Mouse (Mus musculus) fibroblast of lung, adult 2 months (primary cell): ENCODE measurements around the gene Nphs1.

Experiments
- DNase-seq: peaks from one replicate; pipeline ENCODE4 v3.0.0-alpha.2; 2011; ENCODE audit warnings: low read depth

Nphs1 gene

DNA sequence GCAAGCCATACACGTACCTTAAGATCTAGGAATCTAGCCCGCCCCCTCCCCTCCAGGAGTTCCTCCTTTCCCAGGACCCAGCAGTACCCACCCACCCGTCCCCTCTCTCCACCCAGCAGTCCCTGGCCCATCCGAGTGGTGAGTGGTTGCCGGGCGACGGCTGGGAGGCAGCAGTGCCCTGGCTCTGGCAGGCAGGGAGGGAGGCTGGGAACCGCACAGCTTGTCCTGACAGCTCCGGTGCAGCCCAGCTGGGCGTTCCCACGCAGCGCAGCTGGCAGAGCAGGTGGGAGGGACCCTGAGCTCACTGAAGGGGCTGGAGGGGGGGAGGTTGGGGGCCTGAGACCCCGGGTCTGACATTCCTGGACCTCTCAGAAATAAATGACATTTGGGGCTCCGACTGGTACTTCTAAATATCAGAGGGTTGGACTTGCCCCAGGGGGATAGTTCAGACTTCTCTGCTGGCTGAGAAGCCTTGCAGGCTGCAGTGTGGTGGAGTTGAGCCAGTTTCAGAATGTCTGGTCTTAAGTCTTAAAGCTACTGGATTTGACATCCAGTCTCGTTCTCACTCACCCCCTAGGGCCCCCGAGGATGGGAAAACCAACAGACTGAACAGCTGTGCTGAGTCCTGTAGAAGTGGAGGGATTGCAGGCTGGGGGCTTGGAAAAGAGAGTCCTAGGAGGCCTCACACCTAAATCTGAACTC is at the start of gene Nphs1, which contains the start of gene Kirrel2:
Nphs1 (plus strand) TSS at position 687 of the 702 bp plus-strand sequence.
Kirrel2 (minus strand) TSS at position 62 of the 702 bp plus-strand sequence.
- DNase-seq: no peak

DNA sequence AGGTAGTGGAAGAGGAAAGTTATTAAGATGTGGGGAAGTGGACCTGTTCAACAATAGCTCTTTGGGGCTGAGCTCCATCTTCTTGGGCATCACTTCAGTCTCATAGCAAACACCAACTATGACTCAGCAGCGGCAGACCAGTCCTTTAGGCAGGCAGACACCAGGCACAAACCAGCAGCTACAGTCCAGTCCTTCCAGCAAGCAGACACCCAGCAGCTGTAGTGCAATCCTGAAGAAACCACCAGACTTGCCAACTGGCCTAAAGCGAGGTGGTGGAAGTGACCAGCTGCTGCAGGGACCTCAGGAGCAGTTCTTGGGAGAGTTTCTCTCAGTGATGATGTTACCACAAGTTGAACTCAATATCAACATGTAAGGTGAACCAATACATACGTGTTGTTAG is 49.5 kb upstream of the Nphs1 start:
- no peak for DNase-seq

DNA sequence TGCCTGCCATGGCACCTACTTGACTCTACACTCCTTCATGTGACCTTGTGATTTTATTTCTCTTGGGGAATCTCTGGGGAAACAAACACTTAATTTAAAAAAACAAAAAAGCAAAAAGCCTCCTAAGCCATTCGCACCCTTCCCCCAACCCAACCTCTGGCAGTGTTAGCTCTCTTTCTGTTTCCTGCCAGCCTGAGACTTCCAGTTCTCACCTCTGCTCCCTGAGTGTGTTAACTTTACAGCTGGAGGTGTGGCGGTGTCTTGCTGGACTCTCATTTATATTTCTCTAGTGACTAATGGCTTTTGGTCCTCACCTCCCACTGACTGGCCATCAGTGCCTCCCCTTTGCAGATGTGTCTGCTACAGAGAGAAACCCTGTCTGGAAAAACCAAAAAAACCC is 48.3 kb upstream of the Nphs1 start:
- DNase-seq: no peak

DNA sequence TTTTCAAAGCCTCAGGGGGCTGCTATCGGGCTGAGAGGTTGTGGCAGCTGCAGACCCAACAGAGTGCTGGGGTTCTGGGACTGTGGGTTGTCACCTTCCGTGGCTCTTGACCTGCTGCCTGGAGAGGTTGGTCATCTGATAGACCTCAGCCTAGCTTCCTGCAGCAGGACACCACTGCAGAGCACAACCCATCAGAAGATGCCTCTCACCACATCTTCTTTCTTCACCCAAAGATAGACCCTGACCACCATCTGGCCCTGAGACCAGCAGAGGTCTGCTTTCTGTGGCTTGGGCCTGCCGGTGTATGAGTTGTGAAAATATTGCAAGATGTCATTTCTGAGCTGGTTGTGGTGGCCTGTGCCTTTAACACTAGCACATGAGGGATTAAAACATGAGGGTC is 47.1 kb upstream of the Nphs1 start:
- DNase-seq: no peak

DNA sequence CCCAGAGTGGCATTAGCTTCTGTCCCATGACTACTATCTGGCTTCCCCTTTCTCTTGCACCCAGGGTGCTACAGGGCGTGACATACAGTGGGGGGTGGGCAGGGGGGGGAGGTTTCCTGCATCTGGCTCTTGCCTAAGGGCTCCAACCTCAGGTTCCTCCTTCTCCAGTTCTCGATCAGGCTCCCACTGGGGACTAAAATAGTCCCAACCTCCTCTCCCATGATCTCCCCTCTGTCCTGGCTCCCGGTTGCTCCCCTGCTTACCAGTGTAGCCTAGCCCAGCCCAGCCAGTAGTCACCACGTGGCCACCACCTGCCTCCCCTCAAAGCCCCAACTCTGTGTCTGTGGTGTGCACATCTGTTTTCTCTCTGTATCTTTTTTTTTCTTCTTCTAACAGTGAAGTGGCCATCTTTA is 45.4 kb upstream of the Nphs1 start:
- no peak for DNase-seq

DNA sequence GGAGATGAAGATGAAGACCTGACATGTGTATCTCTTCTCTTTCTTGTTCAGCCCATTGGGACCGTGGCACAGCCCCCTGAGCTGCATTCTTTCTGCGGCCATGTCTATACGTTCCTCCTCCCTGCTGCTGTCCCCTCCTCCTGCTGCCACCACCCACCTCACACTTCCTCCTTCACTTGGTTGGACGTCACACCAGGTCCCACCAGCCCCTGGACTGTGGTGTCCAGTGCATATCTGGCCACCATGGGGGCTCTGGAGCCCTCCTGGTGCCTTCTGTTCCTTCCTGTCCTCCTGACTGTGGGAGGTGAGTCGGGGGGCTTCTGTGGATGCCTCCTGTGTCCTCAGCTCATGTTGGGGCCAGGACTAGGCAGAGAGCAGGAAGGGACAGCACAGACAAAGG is 44.5 kb upstream of the Nphs1 start, which contains the start of gene Tyrobp:
Tyrobp (plus strand) TSS at position 165 of the 400 bp plus-strand sequence.
- DNase-seq: no peak

DNA sequence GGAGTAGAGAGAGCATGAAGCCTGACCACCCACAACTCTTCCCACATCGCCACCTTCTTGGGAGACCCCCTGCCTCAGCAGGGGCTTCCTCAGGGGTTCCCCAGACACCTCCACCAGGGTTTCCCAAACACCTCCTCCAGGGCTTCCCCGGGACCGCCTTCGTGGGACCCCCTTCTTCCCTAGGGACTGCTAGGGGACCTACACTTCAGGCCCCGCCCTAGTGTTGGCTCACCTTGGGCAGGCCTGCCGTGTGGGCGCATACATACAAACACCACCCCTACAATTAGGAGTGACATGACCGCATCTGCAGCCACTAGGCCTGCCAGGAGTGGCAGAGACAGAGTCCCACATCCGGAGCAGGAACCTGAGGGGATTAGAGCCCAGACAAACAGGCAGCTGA is 40.3 kb upstream of the Nphs1 start:
- no peak for DNase-seq

DNA sequence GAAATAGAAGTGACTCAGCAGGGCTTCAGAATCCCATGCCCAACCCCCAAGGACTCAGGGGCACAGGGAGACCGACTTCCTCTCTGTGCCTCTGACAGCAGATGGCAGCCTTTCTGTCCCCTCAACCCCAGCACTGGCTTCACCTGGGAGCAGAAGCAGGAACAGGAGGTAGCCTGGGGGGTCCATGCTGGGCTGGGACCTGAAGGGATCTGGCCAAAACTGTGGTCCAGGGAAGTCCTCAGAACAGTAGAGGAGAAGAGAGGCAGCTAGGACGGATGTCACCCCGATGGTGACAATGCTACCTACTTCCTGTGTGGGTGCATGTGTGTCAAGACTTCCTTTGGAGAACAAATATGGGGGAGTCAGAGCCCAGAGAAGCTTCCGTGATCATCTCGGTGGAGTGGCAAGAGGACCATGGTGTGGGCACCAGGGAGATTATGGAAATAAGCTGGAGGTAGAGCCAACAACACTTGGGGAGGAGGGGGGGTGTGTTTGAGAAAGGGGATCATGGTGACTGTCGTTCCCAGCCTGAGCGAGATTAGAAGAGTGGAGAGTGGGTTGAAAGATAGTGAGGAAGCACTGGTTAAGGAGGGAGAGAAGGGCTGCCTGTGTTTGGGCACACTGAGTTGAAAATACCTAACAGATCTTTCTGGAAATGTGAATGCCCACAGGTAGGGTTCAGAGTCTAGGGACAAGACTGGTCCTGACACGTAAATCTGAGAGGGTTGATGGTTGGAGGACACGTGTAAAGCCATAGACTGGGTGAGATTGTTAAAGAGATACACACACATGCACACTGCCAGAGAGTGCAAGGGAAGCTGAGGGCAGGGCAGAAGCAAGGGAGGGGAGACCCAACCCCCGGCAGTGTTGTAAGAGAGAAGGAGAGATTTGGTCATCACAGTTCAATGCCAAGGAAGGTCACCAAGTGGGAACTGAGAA is 38.3 kb upstream of the Nphs1 start, which contains the start of gene Hcst:
Hcst (minus strand) TSS at position 294 of the 939 bp plus-strand sequence.
- DNase-seq: no peak

DNA sequence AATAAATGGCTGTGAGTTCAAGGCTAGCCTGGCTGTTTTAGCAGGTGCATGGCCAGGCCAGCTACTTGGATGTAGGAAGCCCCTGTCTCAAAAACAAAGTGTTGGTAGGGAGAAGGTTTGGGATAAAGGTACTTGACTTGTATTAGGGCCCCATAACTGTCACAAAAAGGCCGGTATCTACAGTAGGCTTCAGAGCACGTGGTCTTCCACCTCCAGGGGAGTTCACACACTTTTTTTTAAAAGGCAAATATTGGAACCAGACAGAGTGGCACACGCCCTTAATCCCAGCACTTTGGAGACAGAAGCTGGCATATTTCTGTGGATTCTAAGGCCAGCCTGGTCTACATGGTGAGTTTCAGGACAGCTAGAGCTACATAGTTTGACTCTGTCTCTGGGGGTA is 37.4 kb upstream of the Nphs1 start:
- DNase-seq: no peak

DNA sequence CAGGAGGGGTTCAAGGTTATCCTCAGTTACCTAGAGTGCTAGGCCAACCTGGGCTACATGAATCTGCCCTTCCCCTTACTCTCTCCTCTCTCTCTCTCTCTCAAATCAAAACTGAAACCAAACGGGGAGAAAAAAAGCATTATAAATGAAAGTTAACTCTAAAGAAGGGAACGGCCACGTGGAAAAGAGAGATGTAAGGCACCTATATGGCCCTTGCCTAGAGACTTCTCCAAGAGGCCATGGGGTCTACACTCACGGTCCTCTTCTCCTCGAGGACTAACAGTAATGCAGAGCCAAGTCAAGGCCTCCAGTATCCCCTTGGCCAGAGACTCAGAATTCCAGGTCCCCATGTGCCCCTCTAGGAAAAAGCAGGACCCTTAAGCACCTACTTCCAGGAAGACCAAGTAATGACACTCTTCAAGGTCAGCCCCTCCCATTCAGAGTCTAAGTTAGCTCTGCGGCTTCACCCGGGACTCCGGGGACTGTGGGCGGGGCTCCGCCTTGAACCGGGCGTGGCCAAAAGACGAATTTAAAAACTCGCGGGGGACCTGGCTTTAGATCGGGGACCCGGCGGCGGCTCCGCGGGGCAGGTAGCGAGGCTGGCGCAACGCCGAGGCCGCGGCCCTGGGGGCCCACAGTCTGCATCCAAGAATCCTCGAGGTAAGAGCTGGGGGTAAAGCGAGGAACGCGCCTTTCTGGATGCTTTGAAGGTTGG is 36.8 kb upstream of the Nphs1 start, which contains the start of gene Nfkbid:
Nfkbid (plus strand) TSS at position 558 of the 715 bp plus-strand sequence.
- no peak for DNase-seq

DNA sequence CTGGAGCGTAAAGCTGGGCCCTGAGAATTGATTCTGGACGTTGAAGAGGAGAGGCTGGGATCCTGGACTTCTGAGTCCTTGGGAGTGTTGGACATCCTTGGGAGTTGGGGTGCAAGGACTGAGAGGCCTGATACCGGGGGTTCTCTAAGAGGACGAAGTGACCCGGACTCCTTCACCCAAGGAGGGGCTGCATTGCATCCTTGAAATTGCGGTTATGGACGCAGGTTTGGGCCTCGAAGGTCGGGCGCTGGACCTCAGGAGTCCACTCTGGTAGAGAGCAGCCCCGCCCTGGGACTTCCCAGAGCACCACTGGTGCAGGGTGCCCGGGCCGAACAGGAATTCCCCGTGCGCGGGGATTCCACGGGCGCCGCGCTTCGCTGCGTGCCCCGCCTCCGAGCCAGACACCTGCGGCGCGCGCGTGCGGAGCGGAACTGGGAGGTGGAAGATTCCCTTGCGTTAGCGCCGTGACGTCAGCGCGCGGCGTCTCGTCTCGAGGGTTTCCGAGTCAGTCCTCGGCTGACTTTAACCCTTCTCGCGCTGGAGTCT is 36.2 kb upstream of the Nphs1 start:
- peak; percentile 27 for DNase-seq

DNA sequence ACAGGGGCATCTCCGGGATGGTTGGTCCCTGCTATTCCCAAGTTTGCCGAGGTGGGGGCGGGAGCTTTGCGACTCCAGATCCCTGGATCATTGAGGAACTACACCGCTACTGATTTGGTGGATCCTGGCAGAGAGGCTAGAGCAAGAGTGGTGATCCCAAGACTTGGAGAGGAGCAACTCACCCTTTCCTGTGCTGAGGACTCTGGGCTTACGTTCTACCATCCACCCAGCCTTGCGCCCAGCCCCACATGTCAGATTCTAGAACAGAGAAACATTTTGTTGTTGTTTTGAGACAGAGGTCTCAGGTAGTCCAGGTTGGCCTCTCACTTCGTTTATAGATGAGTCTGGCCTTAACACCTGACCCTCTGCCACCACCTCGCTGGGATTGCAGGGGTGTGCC is 35.6 kb upstream of the Nphs1 start:
- DNase-seq: no peak

DNA sequence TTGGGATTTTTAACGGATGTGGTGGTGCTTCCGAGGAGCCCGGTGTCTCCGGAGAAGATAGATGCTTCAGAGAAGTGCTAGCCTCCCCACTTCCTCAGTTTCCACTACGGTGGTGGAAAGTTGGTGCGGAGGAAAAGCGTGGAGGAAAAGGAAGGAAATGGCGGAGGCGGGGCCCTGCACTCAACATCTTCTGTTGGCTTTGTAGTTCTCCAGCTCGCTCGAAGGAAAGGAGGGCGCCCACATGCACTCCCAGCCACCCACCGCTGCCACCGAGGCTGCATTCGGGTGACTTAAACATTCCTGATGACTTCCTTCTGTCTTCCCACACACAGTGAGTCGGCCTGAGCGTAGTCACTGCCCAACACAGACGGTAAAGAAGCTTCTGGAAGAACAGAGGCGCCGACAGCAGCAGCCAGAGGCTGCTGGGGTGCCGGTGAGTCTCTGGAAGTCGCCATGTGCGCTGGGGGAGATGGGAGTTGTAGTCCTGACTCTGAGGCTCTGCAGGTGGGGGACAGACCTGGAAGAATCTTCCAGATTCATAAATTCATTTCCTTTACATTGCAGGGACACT is 35.0 kb upstream of the Nphs1 start:
- DNase-seq: no peak

DNA sequence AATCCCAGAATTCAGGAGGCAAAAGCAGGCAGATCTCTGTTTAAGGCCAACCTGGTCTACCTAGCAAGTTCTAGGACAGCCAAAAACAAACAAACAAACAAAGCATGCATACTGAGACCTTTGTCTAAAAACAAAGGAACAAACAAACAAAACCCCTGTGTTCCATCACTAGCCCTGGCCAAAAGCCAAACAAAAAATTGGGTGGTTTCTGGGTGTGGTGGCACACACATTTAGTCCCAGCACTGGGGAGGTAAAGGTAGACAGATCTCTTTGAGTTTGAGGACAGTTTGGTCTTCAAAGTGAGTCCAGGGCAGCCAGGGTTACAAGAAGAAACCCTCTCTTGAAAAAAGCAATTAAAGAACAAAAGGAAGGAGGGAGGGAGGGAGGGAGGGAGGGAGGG is 28.8 kb upstream of the Nphs1 start:
- DNase-seq: no peak

DNA sequence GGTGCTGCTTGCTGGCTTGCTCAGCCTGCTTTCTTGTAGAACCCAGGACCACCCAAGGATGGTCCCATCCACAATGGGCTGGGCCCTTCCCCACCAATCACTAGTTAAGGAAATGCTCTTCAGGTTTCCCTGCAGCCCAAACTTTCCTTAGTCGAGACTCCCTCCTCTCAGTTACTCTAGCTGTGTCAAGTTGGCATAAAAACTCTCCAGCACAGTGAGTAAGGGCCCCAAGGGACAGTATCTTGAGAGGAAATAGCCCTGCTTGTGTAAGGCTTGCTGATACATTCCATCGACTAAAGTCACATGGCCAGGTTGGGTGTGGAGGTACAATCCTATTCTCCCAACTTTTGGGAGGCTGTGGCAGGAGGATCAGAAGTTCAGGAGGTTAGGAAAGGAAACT is 27.9 kb upstream of the Nphs1 start:
- DNase-seq: peak; percentile 33

DNA sequence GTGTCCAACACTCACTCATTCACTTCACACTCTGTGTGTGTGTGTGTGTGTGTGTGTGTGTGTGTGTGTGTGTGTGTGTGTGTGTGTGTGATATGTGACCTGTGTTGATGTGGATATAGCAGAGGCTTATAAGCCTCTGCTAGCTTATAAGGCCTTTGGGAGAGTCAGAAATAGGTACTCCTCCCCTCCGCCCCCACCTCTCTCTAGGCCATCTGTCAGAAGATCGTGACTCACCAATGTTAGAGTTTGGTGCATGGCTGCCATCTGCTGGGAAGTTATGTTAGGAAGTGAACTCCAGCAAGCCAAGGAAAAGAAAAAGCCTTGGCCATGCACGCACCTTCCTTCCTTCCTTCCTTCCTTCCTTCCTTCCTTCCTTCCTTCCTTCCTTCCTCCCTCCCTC is 26.3 kb upstream of the Nphs1 start:
- peak; percentile 61 for DNase-seq

DNA sequence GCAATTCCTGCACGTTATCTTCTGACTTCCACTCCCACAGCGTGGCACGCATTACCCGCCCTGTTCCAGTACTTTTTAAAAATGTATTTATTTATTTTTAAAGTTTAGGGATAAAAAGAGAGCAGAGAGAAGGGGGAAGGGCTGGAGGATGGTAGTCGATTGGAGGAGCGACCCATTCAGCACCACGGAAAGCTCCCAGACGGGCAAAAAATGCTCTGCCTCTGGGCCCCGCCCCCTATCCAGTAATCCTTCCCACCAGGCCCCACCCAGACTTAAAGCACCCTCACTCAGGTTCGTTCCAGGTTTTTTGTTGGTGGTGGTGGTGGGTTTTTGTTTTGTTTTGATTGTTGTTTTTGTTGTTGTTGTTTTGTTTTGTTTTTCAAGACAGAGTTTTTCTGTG is 23.9 kb upstream of the Nphs1 start:
- no peak for DNase-seq

DNA sequence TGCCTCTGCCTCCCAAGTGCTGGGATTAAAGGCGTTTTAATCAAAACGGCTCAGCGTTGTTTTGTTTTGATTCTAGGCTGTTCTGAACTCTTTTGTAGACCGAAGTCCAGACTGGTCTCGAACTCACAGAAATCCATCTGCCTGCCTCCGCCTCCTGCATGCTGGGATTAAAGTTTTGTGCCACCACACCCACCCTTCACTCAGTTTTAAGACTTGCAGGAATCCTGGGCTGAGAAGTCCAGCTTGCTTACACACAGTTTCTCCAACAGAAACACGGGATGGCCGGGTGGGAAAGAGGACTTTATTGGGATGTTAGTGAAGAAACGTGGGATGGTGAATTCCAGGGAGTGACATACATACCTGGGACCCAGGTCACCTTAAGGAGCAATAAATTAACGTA is 23.4 kb upstream of the Nphs1 start:
- no peak for DNase-seq

DNA sequence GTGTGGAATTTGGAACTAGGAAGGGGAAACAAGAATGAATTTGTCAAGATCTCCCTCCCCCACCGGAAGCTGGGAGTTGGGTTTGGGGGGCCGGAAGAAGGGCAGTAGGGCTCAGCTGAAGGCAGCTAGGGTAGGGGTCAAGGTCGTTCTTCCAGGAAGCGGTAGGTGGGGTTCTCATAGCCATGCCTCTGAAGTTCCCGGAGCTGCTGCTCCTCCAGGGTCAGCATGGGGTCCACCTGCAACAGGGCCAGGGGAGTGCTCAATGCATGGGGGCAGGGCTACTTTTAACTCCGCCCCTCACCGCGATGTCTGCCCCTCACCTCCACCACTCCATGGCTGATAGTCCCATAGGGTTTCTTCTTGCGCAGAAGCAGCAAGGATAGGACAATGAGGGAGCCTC is 23.0 kb upstream of the Nphs1 start:
- no peak for DNase-seq

DNA sequence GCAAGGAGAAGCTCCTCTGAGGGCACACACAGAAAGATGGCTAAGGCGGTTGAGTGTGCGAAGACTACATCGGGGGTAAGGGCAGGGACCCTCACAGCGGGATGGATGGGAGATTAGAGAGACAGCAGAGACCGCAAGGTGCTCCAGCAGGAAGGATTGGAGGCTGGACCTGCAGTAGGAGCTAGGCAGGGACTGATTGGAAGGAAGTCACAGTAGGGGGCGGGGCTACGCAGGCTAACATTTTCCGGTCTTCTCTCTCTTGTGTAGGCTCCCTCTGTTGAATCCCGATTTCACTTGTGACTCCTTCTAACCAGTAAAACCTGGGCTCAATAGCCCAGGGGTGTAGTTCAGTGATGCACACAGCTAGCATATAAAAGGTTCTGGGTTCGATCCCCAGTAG is 21.2 kb upstream of the Nphs1 start:
- DNase-seq: no peak

DNA sequence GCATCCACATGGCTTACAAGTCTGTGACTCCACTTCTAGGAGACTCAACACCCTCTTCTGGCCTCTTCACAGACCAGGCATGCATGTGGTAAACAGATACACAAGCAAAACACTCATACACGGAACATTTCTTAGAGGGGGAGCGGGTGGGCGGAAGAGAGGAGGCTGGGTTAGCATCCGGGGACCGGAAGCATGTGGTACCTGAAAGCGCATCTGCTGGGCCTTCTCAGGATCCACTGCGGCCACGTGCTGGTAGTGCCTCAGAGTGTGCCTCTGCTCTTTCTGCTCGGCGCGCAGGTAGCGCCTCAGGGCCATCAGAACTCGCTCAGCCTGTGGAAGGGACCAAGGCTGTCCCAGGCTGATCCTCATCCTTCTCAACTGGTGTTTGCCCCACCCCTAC is 18.4 kb upstream of the Nphs1 start:
- no peak for DNase-seq

DNA sequence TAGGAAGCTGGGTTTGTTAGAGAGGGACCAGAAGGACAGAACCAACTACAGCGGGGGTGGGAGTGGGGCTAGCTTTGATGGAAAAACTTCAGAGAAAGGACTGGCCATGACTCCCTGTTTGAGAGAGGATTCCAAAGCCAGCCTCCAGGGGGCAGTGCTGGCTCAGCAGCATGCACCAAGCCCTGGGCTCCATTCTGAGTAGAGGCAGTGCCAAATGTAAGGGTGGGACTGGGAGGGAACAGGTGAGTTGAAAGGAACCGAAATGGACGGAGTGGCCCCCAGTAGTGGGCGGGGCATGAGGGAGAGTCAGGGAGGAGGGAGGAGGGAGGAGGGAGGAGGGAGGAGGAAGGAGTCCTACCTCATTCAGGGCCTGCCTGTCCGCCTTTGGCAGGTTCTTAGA is 17.4 kb upstream of the Nphs1 start:
- DNase-seq: no peak
